Mouse (Mus musculus): ENCODE data around the gene Tmod2.

The Tmod2 gene

DNA sequence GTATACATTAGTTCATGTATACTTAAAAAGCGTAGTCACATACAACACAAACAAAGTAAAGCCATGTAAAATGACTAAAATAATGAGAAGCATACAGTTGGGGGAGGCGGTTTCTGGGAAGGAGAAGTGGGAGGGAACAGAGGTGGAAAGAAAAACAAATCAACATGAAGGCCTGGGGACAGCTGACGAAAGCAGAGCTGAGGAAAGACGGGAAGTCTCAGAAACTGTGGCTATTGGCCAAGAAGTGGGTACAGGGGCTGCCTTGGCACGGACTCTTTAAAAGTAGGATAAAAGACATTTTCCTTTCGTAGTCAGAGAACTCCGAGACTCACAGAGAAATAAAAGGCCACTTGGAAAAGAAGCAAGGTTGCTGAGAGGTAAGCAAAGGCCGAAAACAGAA, 62.1 kb downstream of the Tmod2 start:
- no peak for DNase-seq

DNA sequence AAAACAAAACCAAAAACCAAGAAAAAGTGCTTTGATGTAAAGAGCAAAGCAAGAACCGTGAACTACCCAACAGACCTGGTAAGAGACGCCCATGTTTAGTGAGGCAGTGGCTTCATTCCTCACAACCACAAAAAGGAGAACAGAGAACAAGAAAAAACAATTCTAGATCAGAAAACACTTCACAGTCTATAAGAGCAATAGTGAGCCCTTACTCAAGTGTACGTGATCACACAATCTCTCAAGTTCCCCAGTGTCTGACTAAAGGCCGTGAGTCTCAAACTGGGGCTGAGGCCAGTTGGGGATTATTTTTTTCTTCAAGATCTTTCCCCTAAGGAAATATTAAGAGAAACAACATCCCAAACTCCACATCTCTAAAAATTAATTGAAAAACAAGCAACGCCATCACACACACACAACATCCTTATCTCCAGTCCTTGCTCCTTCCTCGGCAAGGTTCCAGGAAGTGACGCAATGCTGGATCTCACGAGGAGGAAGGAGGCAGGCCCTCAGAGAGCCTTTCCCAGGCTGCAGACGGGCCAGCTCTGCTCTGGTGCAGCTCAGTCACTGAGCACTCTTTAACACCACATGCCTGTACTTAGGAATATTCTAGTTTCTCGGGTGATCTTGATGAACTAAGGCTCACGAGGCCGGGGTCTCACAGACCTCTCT, 64.1 kb downstream of the Tmod2 start:
- peak; percentile 30 for DNase-seq

DNA sequence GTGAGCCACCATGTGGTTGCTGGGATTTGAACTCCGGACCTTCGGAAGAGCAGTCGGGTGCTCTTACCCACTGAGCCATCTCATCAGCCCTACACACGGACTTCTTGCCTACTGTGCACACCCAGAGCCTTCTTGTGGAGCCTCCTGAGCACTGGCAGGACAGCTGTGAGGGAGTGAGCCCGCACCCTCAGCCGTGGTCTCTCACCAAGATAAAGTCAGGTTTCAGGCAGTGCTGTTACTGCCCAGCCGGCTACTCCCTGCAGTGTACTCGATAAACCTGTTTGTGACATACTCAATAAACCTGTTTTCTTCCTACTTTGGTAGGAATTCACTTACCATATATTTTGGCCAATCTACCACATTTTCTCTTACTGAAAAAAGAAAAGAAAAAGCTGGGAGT, 65.6 kb downstream of the Tmod2 start:
- DNase-seq, result no peak

DNA sequence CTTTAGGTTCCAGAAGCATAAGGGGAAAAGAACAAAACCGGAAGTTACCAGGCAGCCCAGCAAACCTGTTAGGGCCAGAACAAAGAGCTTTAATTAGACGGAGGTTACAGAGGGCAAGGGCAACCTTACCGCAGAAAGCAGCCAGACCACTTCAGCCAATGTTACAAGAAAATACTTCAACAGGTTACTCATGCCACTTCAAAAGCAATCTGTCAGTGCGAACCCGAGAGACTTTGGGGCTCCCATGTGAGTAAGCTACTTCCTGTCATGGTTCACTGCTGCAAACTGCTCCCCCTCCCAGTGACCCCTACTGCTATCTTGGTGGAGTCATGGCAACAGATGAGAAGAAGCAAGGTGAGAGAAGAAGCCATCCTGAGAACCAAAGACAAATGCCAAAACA, 69.6 kb downstream of the Tmod2 start:
- DNase-seq, result peak; percentile 61 to 68

DNA sequence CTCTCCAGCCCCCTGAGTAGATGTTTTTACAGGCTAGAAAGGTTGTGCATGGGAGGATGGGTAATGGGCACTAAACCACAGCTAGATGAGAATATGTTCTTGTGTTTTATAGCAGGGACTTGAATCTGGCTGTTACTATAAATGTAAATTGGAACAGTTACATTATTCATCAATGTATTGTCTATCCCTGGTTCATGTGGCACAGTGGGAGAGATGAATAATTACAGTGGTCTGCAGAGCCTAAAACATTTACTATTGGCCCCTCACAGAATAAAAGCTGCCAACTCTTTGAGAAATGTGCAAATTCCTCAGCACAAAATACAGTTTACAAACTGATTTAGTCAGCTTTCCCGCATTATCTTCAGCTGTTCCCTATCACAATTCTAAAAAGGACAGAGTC, 74.7 kb downstream of the Tmod2 start:
- DNase-seq, result no peak

DNA sequence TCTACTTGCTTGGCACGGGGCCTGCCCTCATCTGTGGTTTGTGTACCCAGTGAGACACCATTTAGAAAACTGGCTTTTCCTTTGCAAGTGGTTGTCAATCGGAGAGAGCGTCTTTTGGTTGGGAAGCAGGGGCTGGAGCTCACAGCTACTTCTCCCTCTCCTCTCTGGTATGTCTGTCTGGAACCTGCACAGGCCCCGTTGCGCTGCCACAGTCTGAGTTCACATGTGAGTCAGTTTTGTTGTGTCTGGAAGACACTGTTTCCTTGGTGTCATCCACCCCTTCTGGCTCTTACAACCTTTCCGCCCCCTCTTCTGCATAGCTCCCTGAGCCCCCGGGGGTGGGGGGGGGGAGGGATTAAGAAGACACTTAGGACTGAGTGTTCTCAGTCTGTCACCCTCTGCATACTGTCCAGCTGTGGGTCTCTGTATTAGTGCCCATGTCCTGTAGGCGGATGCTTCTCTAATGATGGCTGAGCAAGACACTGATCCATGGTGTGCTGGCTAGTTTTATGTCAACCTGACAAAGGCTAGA, 76.6 kb downstream of the Tmod2 start:
- DNase-seq, result no peak

DNA sequence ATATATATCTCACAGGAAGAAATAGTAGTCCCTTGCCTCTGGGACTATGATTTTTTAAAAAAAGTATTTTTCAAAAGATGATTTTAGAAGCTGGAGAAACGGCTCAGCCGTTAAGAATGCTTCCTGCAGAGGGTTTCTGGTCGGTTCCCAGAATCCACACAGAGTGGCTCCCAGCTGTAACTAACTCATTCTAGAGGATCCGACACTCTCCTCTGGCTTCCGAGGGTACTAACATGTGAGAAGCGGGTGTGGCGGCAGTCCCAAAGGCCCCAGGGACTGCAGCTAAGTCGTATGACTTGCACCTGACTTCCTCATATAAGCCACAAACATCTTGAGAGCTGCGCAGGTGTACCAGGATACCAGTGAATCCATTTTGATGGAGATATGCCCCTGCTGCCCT, 78.1 kb downstream of the Tmod2 start:
- DNase-seq, result peak; percentile 41 to 52

DNA sequence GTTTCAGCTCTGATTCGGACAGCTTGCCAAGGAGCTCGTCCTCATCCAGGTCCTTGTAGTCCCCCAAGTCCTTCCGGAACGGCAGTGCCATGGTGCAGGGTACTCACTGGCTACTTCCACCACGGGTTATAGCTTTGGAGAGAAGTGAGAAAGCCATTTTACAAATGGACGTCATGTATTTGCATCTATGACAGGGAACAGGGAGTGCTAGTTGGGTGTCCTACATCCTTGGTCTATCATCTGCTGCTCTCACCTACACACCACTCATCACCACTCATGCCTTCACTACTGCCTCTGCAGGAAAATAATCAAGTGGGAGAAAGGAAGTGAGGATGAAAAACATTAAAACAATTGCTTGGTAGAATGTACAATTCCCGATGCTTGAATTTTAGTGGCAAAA, 78.7 kb downstream of the Tmod2 start:
- no peak for DNase-seq

DNA sequence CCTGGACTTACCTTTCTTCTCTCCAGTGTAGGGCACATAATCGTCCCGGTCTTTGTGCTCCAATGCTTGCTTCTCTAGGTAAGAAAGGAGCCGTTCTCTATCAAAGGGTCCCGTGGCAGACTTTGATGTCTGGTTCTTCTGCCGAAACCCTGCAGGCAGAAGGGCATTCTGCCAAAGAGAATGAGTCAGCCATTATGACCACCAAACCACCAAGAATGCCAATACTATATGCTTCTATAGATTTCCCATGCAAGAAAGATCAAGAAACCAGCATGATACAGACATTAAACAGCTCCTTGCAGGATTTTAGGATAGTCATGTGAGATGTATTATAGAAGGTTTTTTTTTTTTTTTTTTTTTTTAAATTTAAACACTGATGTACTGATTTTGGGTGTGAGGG, 81.8 kb downstream of the Tmod2 start:
- no peak for DNase-seq

DNA sequence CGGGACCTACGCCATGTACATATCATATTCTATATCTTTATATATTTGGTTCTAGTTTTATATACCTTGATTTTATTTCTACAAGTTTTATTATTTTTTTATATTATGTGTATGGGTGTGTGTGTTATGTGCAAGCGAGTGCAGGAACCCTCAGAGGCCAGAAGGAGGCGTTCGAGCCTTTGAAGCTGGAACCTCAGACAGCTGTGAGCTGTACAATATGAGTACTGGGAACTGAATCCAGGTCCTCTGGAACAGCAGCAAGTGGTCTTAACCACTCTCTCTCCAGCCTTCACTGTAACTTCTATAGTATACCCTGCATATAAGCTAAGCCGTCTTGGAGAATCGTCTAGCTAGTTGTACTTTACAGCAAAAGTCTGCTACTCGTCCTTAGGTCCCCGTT, 83.0 kb downstream of the Tmod2 start:
- no peak for DNase-seq

DNA sequence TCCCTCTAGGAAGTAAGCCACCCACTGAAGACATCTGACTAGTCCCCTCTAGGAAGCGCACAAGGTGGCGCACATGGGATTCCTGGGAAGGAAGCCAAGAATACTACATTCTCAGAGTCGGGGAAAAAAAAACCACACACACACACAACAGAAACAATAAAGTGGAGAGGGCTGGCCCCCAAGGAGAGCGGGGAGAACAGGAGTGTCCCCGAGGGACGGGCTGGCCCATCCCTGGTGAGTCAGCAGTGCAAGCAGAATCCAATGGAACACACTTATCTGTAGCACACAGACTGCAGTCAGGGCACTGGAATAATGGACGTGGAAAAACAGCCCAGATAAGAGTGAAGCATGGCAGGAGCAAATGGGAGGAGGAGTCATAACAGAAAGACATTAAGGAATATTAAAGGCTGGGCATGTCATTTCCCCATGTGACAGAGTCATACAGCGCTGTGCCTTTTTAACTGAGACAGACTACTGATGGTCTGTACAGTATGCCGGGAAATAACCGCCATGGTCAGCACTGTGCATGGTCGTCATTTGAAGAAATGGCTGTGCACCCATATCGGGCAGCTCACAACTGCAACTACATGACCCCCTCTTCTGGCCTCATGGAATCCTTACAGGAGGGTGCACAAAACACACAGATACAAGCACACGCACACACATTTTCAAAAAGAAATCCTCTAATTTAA, 83.6 kb downstream of the Tmod2 start:
- DNase-seq, result no peak

DNA sequence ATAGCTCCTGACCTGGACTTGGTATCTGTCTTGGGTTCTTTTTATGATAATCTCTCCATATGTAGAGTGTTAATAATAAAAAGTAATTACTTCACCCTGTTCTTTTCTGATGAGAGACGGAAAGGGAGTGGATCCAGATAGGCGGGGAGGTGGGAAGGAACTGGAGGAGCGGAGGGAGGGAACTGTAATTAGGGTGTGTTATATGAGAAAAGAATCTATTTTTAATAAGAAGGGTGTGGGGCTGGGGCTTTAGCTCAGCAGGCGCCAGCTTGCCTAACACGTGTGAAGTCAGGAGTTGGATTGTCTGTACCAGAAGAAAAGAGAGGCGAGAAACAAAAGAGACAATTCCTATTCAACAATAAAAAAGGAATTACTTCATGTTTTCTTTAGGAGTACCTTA, 87.5 kb downstream of the Tmod2 start:
- no peak for DNase-seq

DNA sequence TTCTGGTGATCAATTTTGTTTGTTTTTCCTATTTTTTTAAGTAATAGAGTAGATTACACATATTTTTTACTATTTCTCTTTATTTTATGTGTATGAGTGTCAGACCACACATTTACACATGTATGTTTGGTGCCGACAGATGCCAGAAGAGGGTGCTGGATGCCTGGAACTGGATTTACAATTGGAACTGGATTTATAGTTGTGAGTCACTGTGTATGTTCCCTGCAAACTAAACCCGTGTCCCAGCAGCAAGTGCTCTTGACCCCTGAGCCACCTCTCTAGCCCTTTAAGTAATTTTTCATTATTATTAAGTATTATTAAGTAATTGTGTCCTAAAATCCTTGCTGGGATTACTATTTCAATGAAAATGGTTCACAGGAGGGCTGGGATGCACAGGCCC, 88.9 kb downstream of the Tmod2 start:
- DNase-seq, result no peak

DNA sequence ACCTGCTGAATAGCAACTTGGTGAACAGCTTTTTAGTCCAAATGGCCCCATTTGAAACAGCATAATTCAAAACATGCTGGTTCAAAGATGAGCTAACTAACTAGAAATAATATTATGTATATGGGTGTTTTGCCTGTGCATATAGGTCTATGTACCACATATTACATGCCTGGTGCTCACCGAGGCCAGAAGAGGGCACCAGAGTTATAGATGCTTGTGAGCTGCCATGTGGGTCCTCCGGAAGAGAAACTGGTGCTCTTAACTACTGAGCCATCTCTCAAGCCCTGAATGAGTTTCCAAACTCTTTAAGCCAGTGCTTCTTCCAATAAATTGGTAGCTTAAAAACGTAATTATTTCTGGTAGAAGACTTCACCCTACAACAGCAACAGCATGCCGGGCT, 89.3 kb downstream of the Tmod2 start:
- DNase-seq, result peak; percentile 72 to 73

DNA sequence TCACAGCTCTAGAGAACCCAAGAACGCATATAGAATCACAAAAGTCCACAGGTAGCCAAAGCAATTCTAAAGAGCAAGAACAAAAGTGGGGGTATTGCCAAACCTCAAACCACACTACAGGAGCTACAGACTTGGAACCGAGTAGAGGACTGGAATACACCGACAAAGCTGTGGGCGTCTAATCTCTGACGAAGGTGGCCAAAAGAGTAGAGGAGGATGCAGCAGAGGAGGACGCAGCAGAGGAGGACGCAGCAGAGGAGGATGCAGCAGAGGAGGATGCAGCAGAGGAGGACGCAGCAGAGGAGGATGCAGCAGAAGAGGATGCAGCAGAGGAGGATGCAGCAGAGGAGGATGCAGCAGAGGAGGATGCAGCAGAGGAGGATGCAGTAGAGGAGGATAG, 90.2 kb downstream of the Tmod2 start:
- DNase-seq, result no peak

DNA sequence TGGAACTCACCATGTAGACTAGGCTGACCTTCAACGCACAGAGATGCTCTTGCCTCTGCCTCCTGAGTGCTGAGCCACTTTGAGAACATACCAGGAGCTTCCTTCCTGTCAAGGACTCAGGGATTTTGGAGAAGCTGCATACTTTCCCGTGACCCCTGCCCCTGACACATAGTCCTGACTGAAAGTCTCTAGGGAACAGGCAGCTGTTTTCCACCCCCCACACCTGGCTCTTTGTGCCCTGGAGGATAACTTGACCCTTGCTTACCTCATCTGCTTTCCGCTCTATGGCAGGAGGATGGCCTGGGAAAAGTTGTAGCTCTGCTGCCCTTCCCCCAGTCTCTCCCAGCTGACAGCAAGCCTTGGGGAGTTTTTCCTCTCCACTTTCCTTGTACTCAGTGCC, 93.4 kb downstream of the Tmod2 start:
- DNase-seq, result no peak
